Mouse (Mus musculus) hindbrain, postnatal 0 days (tissue): ENCODE measurements around the gene Rala. TPM values are rescaled to one million over a fixed set of nuclear protein-coding genes. Genes with fewer than 3 reads are reported as not detected.

Experiments
- ATAC-seq: fragments of 200-750 bp; cut with Nextera tagmentation; 2 replicates; pipeline ENCODE4 v1.8.0; 2017; ENCODE audit warnings: mild to moderate bottlenecking, moderate TSS enrichment, moderate library complexity
- DNase-seq: peaks from one replicate; pipeline ENCODE4 v3.0.0-alpha.2; 2015; ENCODE audit warnings: low spot score
- H3K27ac ChIP-seq: fragments of 300-500 bp; sonication (generic); 2 replicates; pipeline ENCODE4 v1.5.1; 2014; ENCODE audit warnings: mild to moderate bottlenecking
- H3K27me3 ChIP-seq: fragments of 300-500 bp; sonication (generic); 2 replicates; pipeline ENCODE4 v1.6.1; 2014; ENCODE audit warnings: low read length, mixed read lengths; ENCODE audit not compliant: insufficient read depth
- H3K36me3 ChIP-seq: fragments of 300-500 bp; sonication (generic); 2 replicates; pipeline ENCODE4 v1.6.1; 2014; ENCODE audit warnings: low read length, mixed read lengths; ENCODE audit not compliant: insufficient read depth
- H3K4me1 ChIP-seq: fragments of 300-500 bp; sonication (generic); 2 replicates; pipeline ENCODE4 v1.6.1; 2014; ENCODE audit warnings: antibody characterized with exemption, low read length, mixed read lengths; ENCODE audit not compliant: insufficient read depth
- H3K4me2 ChIP-seq: fragments of 300-500 bp; sonication (generic); 2 replicates; pipeline ENCODE4 v1.6.1; 2014; ENCODE audit warnings: low read depth, mild to moderate bottlenecking, low read length, moderate library complexity, mixed read lengths
- H3K4me3 ChIP-seq: fragments of 300-500 bp; sonication (generic); 2 replicates; pipeline ENCODE4 v1.5.1; 2014; ENCODE audit warnings: low read length
- H3K9ac ChIP-seq: fragments of 300-500 bp; sonication (generic); replicated peaks from 2 replicates; pipeline ENCODE4 v1.6.1; 2014; ENCODE audit warnings: mild to moderate bottlenecking, low read length, moderate library complexity, mixed read lengths
- H3K9me3 ChIP-seq: fragments of 300-500 bp; sonication (generic); 2 replicates; pipeline ENCODE4 v1.6.1; 2016; ENCODE audit warnings: low read length, mixed read lengths
- CTCF ChIP-seq: IDR thresholded peaks from 2 replicates; pipeline ENCODE4 v1.5.1; 2016; ENCODE audit warnings: antibody characterized with exemption, control low read depth, low read depth
- WGBS: fragments of 180-500 bp; shearing (Covaris S2); extraction: QIAGEN DNeasy Blood & Tissue Kit; methylation state at CpG from one replicate; pipeline ENCODE4 v1.1.7; 2014; 5-methylcytosine and 5-hydroxymethylcytosine counted together
- polyA plus RNA-seq: library from polyadenylated mRNA; unstranded; fragments of >200 nt; fragmentation: Nextera tagmentation; extraction: Ambion mirVana; gene quantifications from 2 replicates; pipeline ENCODE4 v1.2.1, GENCODE M21; 2015
- total RNA-seq: library from RNA; depleted of rRNA; stranded (reverse); fragments of >200 nt; gene quantifications from 2 replicates; pipeline ENCODE4 v1.2.3, GENCODE M21; 2014

The Rala gene
- total and polyA plus RNA-seq, 2 experiments from 2014 or later, result 68.5 to 229 TPM

- 0 out of 2 replicates have a peak, but pooled peaks cover 2% of the 10 kb centered on the region for H3K4me1 ChIP-seq
- no peaks in the 10 kb centered on the region for H3K27me3 ChIP-seq
- no peak overlapping the region for H3K4me3 ChIP-seq
- no peak for TF ChIP-seq CTCF
- H3K9ac ChIP-seq, result no peak overlapping the region
- ATAC-seq, result no peak
- H3K27ac ChIP-seq, result no peak overlapping the region
- H3K36me3 ChIP-seq, result no peaks in the 10 kb centered on the region
- WGBS, result 81% methylated on average over 18 of the region's 18 CpGs
- no peak overlapping the region for H3K4me2 ChIP-seq
- no peak for DNase-seq
- no peaks in the 10 kb centered on the region for H3K9me3 ChIP-seq
Observed at GRCm38 (mm10) chr13:17949555-17949954, 5.5 kb upstream of the Rala start.

- TF ChIP-seq CTCF, result no peak
- Histone ChIP-seq H3K27ac (peak overlapping the region; percentile 97), H3K4me1 (peaks cover 3% of the 10 kb centered on the region; the same call in 1 of the 2 replicates), H3K36me3 (no peaks in the 10 kb centered on the region), H3K27me3 (no peaks in the 10 kb centered on the region), H3K9ac (peak overlapping the region; percentile 92), H3K4me3 (peak overlapping the region; percentile 96), H3K9me3 (no peaks in the 10 kb centered on the region), H3K4me2 (peak overlapping the region; percentile 77)
- ATAC-seq, result peak; percentile 79
- DNase-seq, result peak; percentile 31
- under 1% methylated on average over 40 of the region's 70 CpGs for WGBS
Observed at GRCm38 (mm10) chr13:17943306-17944077, 547 bp downstream of the Rala start.

GRCm38 (mm10) chr13:17942338-17942737, 1.7 kb downstream of the Rala start:
- H3K9ac ChIP-seq, result no peak overlapping the region
- ATAC-seq, result no peak

GRCm38 (mm10) chr13:17907309-17907708, 36.7 kb downstream of the Rala start:
- TF ChIP-seq CTCF, result no peak
- WGBS, result 57% methylated on average over 1 of the region's 1 CpGs
- peak; percentile 88 for ATAC-seq
- Histone ChIP-seq H3K27ac (peak overlapping the region; percentile 54; the same call in 1 of the 2 replicates), H3K27me3 (no peaks in the 10 kb centered on the region), H3K4me1 (no peaks in the 10 kb centered on the region), H3K36me3 (no peaks in the 10 kb centered on the region), H3K4me3 (no peak overlapping the region), H3K9me3 (no peaks in the 10 kb centered on the region), H3K4me2 (no peak overlapping the region), H3K9ac (no peak overlapping the region)
- DNase-seq, result peak; percentile 64

More at GRCm38 (mm10) chr13:17942338-17942737, 1.7 kb downstream of the Rala start:
- Histone ChIP-seq H3K4me2 (peak overlapping the region; percentile 77), H3K27ac (no peak overlapping the region), H3K9me3 (no peaks in the 10 kb centered on the region), H3K36me3 (no peaks in the 10 kb centered on the region), H3K27me3 (no peaks in the 10 kb centered on the region), H3K4me1 (peaks cover 3% of the 10 kb centered on the region; the same call in 1 of the 2 replicates), H3K4me3 (peak overlapping the region; percentile 96)
- no peak for DNase-seq
- TF ChIP-seq CTCF, result no peak
- WGBS, result 64% methylated on average over 6 of the region's 6 CpGs

- no peak overlapping the region for H3K9ac ChIP-seq
- TF ChIP-seq CTCF, result no peak
- no peak overlapping the region for H3K27ac ChIP-seq
- WGBS, result 94% methylated on average over 4 of the region's 4 CpGs
- H3K4me1 ChIP-seq, result no peaks in the 10 kb centered on the region
- DNase-seq, result no peak
- H3K4me2 ChIP-seq, result no peak overlapping the region
- H3K9me3 ChIP-seq, result no peaks in the 10 kb centered on the region
- no peaks in the 10 kb centered on the region for H3K36me3 ChIP-seq
- H3K27me3 ChIP-seq, result no peaks in the 10 kb centered on the region
- no peak for ATAC-seq
- no peak overlapping the region for H3K4me3 ChIP-seq
Observed at GRCm38 (mm10) chr13:17901474-17901873, 42.6 kb downstream of the Rala start.

GRCm38 (mm10) chr13:17900641-17901040, 43.4 kb downstream of the Rala start:
- no peaks in the 10 kb centered on the region for H3K9me3 ChIP-seq
- 84% methylated on average over 5 of the region's 5 CpGs for WGBS
- no peak overlapping the region for H3K9ac ChIP-seq
- no peak overlapping the region for H3K4me2 ChIP-seq
- no peak for ATAC-seq
- no peak for TF ChIP-seq CTCF
- H3K4me1 ChIP-seq, result no peaks in the 10 kb centered on the region
- H3K36me3 ChIP-seq, result no peaks in the 10 kb centered on the region; the same call in 1 of the 2 replicates
- H3K4me3 ChIP-seq, result no peak overlapping the region
- H3K27me3 ChIP-seq, result no peaks in the 10 kb centered on the region
- DNase-seq, result no peak
- no peak overlapping the region for H3K27ac ChIP-seq

- H3K36me3 ChIP-seq, result peaks cover 9% of the 10 kb centered on the region; the same call in 1 of the 2 replicates
- no peak overlapping the region for H3K9ac ChIP-seq
- DNase-seq, result peak; percentile 6
- 49% methylated on average over 1 of the region's 1 CpGs for WGBS
- H3K4me2 ChIP-seq, result no peak overlapping the region
- H3K27ac ChIP-seq, result no peak overlapping the region
- no peak for TF ChIP-seq CTCF
- H3K9me3 ChIP-seq, result no peaks in the 10 kb centered on the region
- ATAC-seq, result no peak
- H3K4me1 ChIP-seq, result no peaks in the 10 kb centered on the region
- H3K27me3 ChIP-seq, result no peaks in the 10 kb centered on the region
- H3K4me3 ChIP-seq, result no peak overlapping the region
Observed at GRCm38 (mm10) chr13:17897040-17897439, 47.0 kb downstream of the Rala start.
